Mouse (Mus musculus): Measurements from ENCODE around the gene Tmx4.
A peak's percentile ranks its signal among the peaks of the same experiment; 100 is the strongest.

Tmx4 gene

GRCm38 (mm10) chr2:134559422-134559821, 84.5 kb downstream of the Tmx4 start:
- no peak for DNase-seq (ENCODE audit: low read depth, low spot score)

GRCm38 (mm10) chr2:134554221-134554727, 89.7 kb downstream of the Tmx4 start, which contains the start of gene Hao1:
Gene Hao1 (minus strand): TSS chr2:134554368.
- no peak for DNase-seq (ENCODE audit: low read depth, low spot score)

GRCm38 (mm10) chr2:134552358-134552757, 91.6 kb downstream of the Tmx4 start:
- DNase-seq (ENCODE audit: low read depth, low spot score), result no peak

- peak; percentile 37 for DNase-seq (ENCODE audit: low read depth, low spot score)
Measured at GRCm38 (mm10) chr2:134549770-134550169, 94.2 kb downstream of the Tmx4 start.

GRCm38 (mm10) chr2:134545116-134545515, 98.8 kb downstream of the Tmx4 start:
- no peak for DNase-seq (ENCODE audit: low read depth, low spot score)

- DNase-seq (ENCODE audit: low read depth, low spot score), result no peak
Measured at GRCm38 (mm10) chr2:134544321-134545065, 99.5 kb downstream of the Tmx4 start.
